12 mouse cellular contexts compared by ENCODE assay signal in the genomic region with DNA sequence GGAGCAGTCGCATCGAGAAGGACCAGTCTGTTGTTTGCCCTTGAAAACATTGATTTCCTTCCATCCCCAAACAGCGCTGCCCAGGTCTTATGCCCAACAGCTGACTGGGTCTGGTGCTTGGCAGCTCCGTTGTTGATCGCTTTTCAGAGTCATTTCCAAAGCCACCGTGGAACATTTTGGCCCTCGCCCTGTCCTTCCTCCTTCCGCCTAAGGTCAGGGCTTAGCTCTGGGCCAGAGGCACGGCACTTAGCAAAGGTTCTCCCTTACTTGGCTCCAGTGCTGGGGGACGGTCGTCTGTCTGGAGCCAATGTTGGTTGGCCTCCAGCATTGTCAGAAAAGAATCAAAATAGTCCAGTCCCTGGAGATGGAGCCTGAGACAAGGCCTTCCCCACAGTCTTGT. TPM values are rescaled to one million over a fixed set of nuclear protein-coding genes. Genes with fewer than 3 reads are reported as not detected.
DNase-seq lines count a peak whose midpoint lies in the region; ATAC-seq and TF ChIP-seq lines count a peak whose summit lies in the region.
"Had no signal": no experiment of that assay in that cellular context is flagged by ENCODE, and none has a peak within 500 bp of the region (broad histone marks: within the 10 kb centered on the region; RNA-seq: fewer than 3 reads in every experiment).

No protein-coding gene starts in this region.

- in situ Hi-C loops in ES-E14 (cut with MboI; ENCODE audit: low sequenced_read_pairs in 2 of 2, unreplicated experiment in 2 of 2) = no loop called here

- no peak overlapping the region for H3K9ac ChIP-seq in kidney, embryonic 15.5 days
- peak overlapping the region; percentile 31; the same call in 1 of the 2 replicates for H3K9ac ChIP-seq in ES-E14 (ENCODE audit: insufficient read depth, low read depth, low read length, poor library complexity, severe bottlenecking)
- no peak overlapping the region for H3K9ac ChIP-seq in hindbrain, embryonic 12.5 days

- no peak for ATAC-seq in kidney, embryonic 15.5 days (replicated peaks; ENCODE audit: low FRiP score)
- no peak for ATAC-seq in hindbrain, embryonic 12.5 days (ENCODE audit: low FRiP score)

- no peaks in the 10 kb centered on the region for H3K27me3 ChIP-seq in kidney, embryonic 15.5 days
- peaks cover 17% of the 10 kb centered on the region for H3K27me3 ChIP-seq in hindbrain, embryonic 12.5 days

- peak; percentile 57 for DNase-seq in kidney, adult 18-20 months
- no peak for DNase-seq in ES-E14 (ENCODE audit: low read depth, low spot score)
- peak; percentile 5 for DNase-seq in brain, adult 2 months (ENCODE audit: low read depth, low spot score)
- DNase-seq in heart, postnatal 25 days (ENCODE audit: low spot score) = peak; percentile 75
- DNase-seq in MN1 (ENCODE audit: low spot score) = no peak
- no peak for DNase-seq in thymus, postnatal 25 days
- DNase-seq: cerebellum, postnatal 36 days; right cerebral cortex, postnatal 14 days had no signal

- H3K36me3 ChIP-seq in kidney, embryonic 15.5 days = no peaks in the 10 kb centered on the region
- H3K36me3 ChIP-seq in ES-E14 (ENCODE audit: control insufficient read depth, insufficient read depth, low read length, poor library complexity, severe bottlenecking) = no peaks in the 10 kb centered on the region
- H3K36me3 ChIP-seq in hindbrain, embryonic 12.5 days = no peaks in the 10 kb centered on the region
- H3K36me3 ChIP-seq: limb, embryonic 10.5 days had no signal

- peaks cover 21% of the 10 kb centered on the region for H3K4me1 ChIP-seq in kidney, embryonic 15.5 days
- peaks cover 5 to 6% of the 10 kb centered on the region in 2 experiments; a peak in 1 of 4 replicates for H3K4me1 ChIP-seq in ES-E14 (ENCODE audit: control insufficient read depth in 2 of 2, insufficient read depth in 2 of 2, low read length in 2 of 2, poor library complexity in 1 of 2)
- H3K4me1 ChIP-seq in hindbrain, embryonic 12.5 days = peaks cover 8% of the 10 kb centered on the region

- H3K4me2 ChIP-seq in kidney, embryonic 15.5 days = no peak overlapping the region
- no peak overlapping the region for H3K4me2 ChIP-seq in hindbrain, embryonic 12.5 days (replicated peaks)

- H3K4me3 ChIP-seq in kidney, embryonic 15.5 days (replicated peaks) = no peak overlapping the region
- no peak overlapping the region for H3K4me3 ChIP-seq in ES-E14 (ENCODE audit: insufficient read depth in 1 of 2, low read depth in 1 of 2, low read length in 2 of 2, poor library complexity in 1 of 2, severe bottlenecking in 1 of 2)
- H3K4me3 ChIP-seq in hindbrain, embryonic 12.5 days = no peak overlapping the region
- H3K4me3 ChIP-seq: limb, embryonic 10.5 days; myocyte had no signal

- H3K9me3 ChIP-seq in kidney, embryonic 15.5 days (replicated peaks) = no peaks in the 10 kb centered on the region
- no peaks in the 10 kb centered on the region for H3K9me3 ChIP-seq in ES-E14 (ENCODE audit: control insufficient read depth, insufficient read depth, low read depth, low read length)
- H3K9me3 ChIP-seq in hindbrain, embryonic 12.5 days (replicated peaks) = no peaks in the 10 kb centered on the region
- H3K9me3 ChIP-seq: limb, embryonic 10.5 days had no signal

- H3K27ac ChIP-seq in kidney, embryonic 15.5 days = no peak overlapping the region
- H3K27ac ChIP-seq in ES-E14 (ENCODE audit: insufficient read depth, low read depth, low read length, poor library complexity, severe bottlenecking) = no peak overlapping the region
- no peak overlapping the region for H3K27ac ChIP-seq in hindbrain, embryonic 12.5 days
- H3K27ac ChIP-seq: limb, embryonic 10.5 days had no signal

- intact Hi-C loops in heart, postnatal 25 days (cut with DNase I) = loop anchor here (5.0 kb wide), 2 partner anchors 42 to 198 kb away; no protein-coding TSS in a partner anchor

- 80% methylated on average over 11 of the region's 11 CpGs for WGBS in kidney, embryonic 15.5 days
- WGBS in hindbrain, embryonic 12.5 days = 90% methylated on average over 11 of the region's 11 CpGs

TF ChIP-seq in ES-E14, 5 proteins besides CTCF, POLR2A, EP300 and RAD21:
- TF ChIP-seq HCFC1 (IDR thresholded peaks at IDR 0.05; ENCODE audit: borderline replicate concordance, insufficient read depth, low read length) (no peak), ZNF384 (IDR thresholded peaks at IDR 0.05; ENCODE audit: low read depth, low read length) (no peak), CHD2 (IDR thresholded peaks at IDR 0.05; ENCODE audit: low read depth, low read length) (no peak), ZC3H11A (IDR thresholded peaks at IDR 0.05; ENCODE audit: borderline replicate concordance, low read depth, low read length) (no peak), MAFK (IDR thresholded peaks at IDR 0.05; ENCODE audit: insufficient read depth, low read depth, low read length) (no peak)

RNA-seq across cellular contexts. Expression of a gene that starts 33.2 kb away (rescaled TPM):
- 4.1 and 4.8 TPM in 2 replicates for polyA plus RNA-seq in kidney, embryonic 15.5 days (2015; fragmentation: Nextera tagmentation; extraction: Ambion mirVana)
- 10.5 and 16.9 TPM in 2 replicates for total RNA-seq in ES-E14 (2012; rRNA removed)
- total RNA-seq in heart, postnatal 25 days (2021) = 100 to 1,000 TPM; 182 to 193 TPM
- polyA plus RNA-seq in hindbrain, embryonic 12.5 days (2016; fragmentation: Nextera tagmentation; extraction: Ambion mirVana) = 2.4 and 3.4 TPM in 2 replicates

RNA-seq across cellular contexts. Expression of a gene that starts 49.4 kb away (rescaled TPM):
- 61.4 and 63.5 TPM in 2 replicates for polyA plus RNA-seq in kidney, embryonic 15.5 days (2015; fragmentation: Nextera tagmentation; extraction: Ambion mirVana)
- 67.9 and 71.6 TPM in 2 replicates for total RNA-seq in ES-E14 (2012; rRNA removed)
- 10 to 100 TPM; 29.7 to 32.3 TPM for total RNA-seq in heart, postnatal 25 days (2021)
- polyA plus RNA-seq in hindbrain, embryonic 12.5 days (2016; fragmentation: Nextera tagmentation; extraction: Ambion mirVana) = 25.7 and 26.2 TPM in 2 replicates

RNA-seq across cellular contexts. Expression of a gene that starts 51.5 kb away (rescaled TPM):
- polyA plus RNA-seq in kidney, embryonic 15.5 days (2015; fragmentation: Nextera tagmentation; extraction: Ambion mirVana) = 10.7 and 11.8 TPM in 2 replicates
- 26.7 and 32.6 TPM in 2 replicates for total RNA-seq in ES-E14 (2012; rRNA removed)
- total RNA-seq in heart, postnatal 25 days (2021) = 1 to 10 TPM in 1 of 2 experiments, under 1 TPM in 1; 0.83 to 1.4 TPM
- 7.0 and 7.6 TPM in 2 replicates for polyA plus RNA-seq in hindbrain, embryonic 12.5 days (2016; fragmentation: Nextera tagmentation; extraction: Ambion mirVana)

Comparison
In these comparisons a context has a peak if more than half of its experiments do, and no peak if none do; other contexts are left out.
1. DNase-seq: peak in kidney, adult 18-20 months (single experiment), brain, adult 2 months (single experiment) and heart, postnatal 25 days (single experiment); none in ES-E14 (single experiment), MN1 (single experiment) and thymus, postnatal 25 days (single experiment).
2. RNA of a gene that starts 33.2 kb away (total RNA-seq): 182 to 193 TPM in heart, postnatal 25 days; 10.5 to 16.9 TPM in ES-E14; every median in the first group is over 10 times any median in the second.
3. RNA of a gene that starts 51.5 kb away (total RNA-seq): 26.7 to 32.6 TPM in ES-E14; 0.83 to 1.4 TPM in heart, postnatal 25 days; every median in the first group is over 10 times any median in the second.